Mouse (Mus musculus) thymus, postnatal 4 days (tissue): ENCODE measurements around the gene Slc16a12.

Experiments
- DNase-seq: peaks from one replicate; pipeline ENCODE4 v3.0.0; 2021

Gene Slc16a12

GRCm38 (mm10) chr19:34726254-34726962 lies 20.7 kb downstream of the Slc16a12 start:
- no peak for DNase-seq

DNA sequence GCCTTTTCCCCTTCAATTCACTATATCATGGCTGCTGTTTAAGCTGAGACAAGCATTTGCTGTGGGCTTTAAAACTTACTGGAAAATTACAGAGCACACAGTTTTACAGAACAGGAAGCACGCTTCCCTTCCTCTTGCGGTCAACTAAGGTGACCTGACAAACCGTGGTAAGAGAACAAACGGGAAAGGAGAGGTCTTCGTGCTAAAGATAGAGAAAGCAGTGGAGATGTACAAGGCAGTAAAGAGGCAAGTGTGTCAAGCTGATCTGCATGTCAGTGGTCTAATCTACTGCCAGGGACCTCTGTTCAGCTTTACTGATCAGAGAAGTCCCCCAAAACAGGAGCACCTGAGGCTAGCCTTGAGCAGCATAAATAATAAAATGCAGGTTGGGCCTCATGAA lies 21.7 kb downstream of the Slc16a12 start:
- DNase-seq, result no peak

DNA sequence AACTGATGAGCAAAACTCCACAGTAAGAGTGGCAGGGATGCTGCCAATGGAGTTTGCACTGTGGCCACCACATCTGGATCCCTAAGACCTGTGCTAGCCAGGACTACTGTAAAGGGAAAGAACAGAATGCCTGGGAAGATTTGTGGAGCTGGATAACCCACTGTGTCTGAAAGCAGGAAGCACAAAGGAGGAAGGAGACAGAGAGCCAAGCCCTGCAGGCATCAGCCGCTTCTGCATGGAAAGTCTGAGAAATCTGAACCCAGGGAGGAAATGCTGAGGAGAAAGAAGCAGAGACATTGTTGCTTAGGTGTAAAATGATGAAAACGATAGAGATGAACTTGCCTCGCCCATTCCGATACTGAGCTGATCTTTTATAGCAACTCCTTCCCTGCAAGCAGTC lies 22.5 kb downstream of the Slc16a12 start:
- no peak for DNase-seq

DNA sequence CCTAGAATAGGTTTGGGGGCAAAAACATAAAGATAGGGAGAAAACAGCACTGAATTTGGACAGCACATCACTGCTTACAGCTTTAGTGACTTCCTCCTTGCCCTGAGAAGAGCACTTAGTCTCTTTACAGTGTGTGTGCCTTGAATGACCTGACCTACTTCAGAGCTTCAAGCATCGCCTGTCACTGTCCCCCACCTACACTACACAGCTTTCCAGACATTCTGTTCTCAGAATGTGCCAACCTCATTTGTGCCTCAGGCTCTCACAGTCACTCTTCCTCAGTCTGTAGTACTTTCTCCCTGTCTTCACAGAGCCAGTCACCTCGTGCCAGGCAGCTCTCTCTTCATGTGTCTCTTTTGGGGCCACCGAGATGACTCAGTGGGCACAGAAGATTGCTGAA lies 24.5 kb downstream of the Slc16a12 start:
- DNase-seq, result no peak

GRCm38 (mm10) chr19:34720130-34720529 lies 27.0 kb downstream of the Slc16a12 start:
- DNase-seq, result no peak

DNA sequence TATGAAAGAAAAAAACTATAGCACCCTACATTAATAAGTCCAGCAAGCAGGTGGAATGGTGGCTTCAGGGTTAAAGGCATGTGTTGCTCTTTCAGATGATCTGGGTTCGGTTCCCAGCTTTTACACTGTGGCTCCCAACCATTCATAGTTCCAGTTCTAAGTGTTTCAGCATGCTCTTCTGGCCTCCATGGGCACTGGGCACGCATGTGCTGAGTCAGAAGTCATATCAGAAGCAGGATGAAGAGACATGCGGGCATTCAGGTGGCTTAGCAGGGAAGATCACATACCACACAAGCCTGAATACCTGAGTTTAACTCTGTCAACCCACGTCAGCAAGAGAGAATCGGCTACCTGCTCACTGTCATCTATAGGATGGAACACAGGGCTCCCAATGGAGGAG lies 28.1 kb downstream of the Slc16a12 start:
- DNase-seq, result no peak

DNA sequence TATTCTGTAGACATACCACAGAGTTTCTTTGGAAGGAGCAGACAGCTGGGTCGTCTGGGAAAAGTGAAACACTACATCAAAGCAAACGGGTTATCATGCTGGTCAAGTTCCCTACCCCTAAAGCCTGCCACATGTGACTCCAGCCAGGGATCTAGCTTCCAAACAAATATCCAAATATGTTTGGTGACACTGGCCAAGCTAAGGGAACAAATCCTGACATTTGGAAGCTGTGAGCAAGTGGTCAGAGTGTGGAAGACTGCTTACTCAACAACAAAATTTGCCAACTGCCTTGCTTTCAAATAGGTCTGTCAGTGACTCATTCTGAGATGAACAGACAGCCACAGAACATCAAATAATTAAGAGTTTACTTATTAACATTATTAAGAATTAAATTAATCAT lies 28.6 kb downstream of the Slc16a12 start:
- no peak for DNase-seq

DNA sequence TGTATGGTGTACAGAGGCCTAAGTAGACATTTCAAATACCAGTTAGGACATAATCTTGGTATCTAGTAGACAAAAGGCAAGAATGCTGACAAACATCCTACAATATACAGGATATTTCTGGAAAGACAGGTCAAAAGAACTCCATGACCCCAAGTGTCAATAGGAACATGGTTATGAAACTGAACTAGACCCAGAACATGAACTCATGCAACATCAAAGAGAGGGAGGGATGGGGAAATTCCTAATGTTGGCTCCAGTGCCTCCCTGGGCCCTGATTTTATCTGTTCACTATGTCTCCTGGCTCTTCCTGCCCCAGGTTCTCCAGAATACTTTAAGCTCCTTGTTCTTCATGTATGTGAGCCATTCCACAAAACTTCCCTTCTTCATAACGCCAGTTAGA lies 31.2 kb downstream of the Slc16a12 start:
- DNase-seq, result no peak

DNA sequence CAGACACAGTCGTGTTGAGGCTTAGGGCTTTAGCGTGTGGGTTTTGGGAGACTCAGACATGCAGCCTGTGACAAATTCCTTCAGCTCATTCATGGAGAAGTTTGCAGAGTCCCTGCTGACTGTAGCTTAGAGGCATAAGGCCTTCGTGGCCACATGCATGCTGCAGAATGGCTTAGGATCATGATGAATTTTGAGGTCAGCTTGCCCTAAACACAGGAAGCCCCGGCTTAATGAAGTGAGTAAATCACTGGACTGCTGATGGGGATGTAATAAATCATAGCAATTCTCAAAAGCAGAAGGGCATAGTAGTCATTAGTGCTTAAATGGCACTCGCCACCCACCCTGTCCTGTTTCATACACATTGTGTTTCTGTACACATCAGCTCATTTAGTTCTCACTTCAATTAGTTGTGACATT lies 32.8 kb downstream of the Slc16a12 start:
- no peak for DNase-seq

DNA sequence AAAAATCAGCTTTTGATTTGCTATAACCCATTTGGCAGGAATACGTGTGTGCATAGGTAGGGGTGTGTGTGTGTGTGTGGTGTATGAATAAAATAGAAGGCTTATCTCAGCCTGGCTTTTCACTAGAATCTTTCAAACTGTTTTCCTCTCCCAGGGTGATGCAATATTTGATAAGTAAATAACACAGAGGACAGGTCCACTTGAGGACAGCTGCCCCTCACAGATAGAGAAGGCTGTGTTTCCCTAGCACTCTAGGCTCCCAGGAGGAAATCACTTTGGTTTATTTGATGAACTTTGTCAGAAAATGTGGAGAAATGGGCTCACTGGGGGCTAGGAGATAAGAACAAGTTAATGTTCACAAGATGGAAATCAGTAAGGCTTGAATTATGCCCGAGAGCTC lies 35.0 kb downstream of the Slc16a12 start:
- no peak for DNase-seq

- no peak for DNase-seq
Measured at GRCm38 (mm10) chr19:34708221-34708620, 38.9 kb downstream of the Slc16a12 start.

- no peak for DNase-seq
Measured at GRCm38 (mm10) chr19:34707571-34707970, 39.5 kb downstream of the Slc16a12 start.

GRCm38 (mm10) chr19:34706261-34706660 lies 40.8 kb downstream of the Slc16a12 start:
- no peak for DNase-seq

GRCm38 (mm10) chr19:34705141-34705540 lies 41.9 kb downstream of the Slc16a12 start:
- DNase-seq, result no peak

DNA sequence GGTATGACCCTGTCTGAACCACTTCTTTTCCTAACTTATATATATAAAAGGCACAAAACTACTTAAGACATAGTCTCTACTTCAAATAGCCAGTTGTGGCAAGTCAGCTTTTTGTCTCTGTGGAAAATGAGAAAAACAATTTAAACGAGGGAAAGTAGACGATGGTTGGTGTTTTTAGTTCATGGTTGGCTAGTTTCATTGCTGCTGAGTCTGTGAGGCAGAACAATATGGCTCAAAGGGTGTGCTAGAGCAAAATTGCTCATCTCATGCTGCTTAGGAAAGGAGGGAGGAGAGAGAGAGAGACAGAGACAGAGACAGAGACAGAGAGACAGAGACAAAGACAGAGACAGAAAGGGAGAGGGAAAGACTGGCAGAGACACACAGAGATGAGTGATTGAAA lies 47.8 kb downstream of the Slc16a12 start:
- no peak for DNase-seq

- DNase-seq, result no peak
Measured at GRCm38 (mm10) chr19:34698852-34699251, 48.2 kb downstream of the Slc16a12 start.

DNA sequence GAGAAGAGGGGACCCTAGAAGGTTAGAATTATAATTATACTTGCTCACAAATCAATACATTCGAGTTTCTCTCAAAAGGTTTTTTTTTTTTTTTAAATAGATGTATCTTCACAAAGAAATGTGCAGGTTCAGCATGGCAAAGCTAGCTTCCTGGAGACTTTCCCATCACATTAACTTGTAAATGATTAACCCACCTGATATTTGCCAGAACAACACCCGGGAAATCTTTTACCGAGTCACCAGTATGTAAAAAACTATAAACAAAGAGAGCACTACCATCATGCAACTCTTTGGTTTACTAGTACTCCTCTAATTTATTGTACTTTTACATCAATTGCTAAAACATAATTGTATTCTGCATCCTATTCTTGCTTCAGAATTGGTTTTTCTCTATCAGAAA lies 48.7 kb downstream of the Slc16a12 start:
- DNase-seq, result no peak

- DNase-seq, result no peak
Measured at GRCm38 (mm10) chr19:34697461-34697860, 49.6 kb downstream of the Slc16a12 start.

DNA sequence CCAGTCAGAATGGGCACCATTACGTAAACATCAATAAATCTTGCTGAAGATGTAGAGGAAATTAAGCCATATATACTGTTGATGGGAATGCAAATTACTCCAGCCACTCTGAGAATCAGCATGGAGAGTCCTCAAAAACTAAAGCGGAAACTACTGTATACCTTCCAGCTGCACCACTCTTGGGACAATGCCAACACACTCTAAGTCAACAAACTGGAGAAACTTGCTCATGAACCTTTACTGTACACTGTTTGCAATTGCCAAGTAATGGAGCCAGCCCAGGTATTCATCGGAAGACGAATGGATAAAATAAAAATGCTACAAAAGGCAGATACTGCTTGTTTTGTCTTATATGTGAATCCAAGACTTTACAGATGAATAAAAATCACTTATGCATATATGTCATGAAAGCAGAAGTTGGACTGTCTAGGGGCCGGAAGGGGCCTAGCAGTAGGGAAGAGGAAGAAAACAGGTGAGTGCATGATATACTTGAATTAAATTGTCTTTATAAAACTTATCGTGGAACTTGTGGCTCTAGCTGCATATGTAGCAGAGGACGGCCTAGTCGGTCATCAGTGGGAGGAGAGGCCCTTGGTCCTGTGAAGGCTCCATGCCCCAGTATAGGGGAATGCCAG lies 50.6 kb downstream of the Slc16a12 start:
- no peak for DNase-seq

GRCm38 (mm10) chr19:34691402-34691801 lies 55.7 kb downstream of the Slc16a12 start:
- DNase-seq, result no peak

GRCm38 (mm10) chr19:34685530-34685929 lies 61.6 kb downstream of the Slc16a12 start:
- no peak for DNase-seq

GRCm38 (mm10) chr19:34684857-34685256 lies 62.2 kb downstream of the Slc16a12 start:
- DNase-seq, result peak; percentile 58

- DNase-seq, result no peak
Measured at GRCm38 (mm10) chr19:34678428-34678827, 68.7 kb downstream of the Slc16a12 start.

- no peak for DNase-seq
Measured at GRCm38 (mm10) chr19:34673476-34673875, 73.6 kb downstream of the Slc16a12 start.

DNA sequence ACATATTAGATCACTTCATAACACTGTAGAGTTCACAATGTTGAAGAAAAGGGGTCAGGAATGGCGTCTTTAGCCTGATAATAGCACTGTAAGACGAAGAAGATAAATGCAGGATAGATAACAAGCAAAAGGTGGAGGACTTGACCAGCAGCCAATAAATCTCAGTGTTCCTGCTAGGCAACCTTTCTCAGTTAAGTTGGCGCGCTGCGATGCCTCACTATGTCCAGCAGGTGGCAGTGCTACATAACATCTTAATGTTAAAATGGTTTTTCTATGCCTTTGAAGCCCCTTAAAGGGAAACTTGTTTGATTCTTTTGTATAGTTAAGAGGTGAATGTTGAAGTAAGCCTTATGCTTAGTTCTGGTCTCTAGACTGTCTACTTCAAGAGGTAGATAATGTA lies 81.0 kb downstream of the Slc16a12 start:
- peak; percentile 83 for DNase-seq
